In the genomic region with DNA sequence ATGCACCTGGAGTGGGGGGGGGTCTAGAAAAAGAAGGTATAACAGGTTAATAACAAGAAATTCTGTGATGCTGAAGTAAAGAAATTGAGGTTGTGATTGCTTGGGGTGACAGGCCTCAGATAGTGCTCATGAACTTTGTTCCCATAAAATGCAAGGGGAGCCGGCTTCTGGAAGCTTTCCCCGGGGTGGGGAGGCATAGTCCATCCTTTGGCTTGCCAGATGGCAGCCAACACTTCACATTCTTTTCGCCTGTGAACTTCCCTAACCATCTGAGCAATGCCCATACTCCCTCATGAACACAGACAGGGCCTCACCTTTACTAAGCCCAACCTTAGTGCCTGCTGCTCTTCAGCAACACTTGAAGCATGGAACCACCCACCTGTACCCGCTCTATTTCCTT, we compare ENCODE assay signal across 14 mouse cellular contexts.
"Had no signal": no experiment of that assay in that cellular context is flagged by ENCODE, and none has a peak within 500 bp of the region (broad histone marks: within the 10 kb centered on the region; RNA-seq: fewer than 3 reads in every experiment).

No protein-coding gene starts in this region.

- H3K4me3 ChIP-seq: limb, embryonic 13.5 days; liver, embryonic 12.5 days; lung, embryonic 15.5 days; megakaryocyte, embryonic 14.5 days; midbrain, embryonic 15.5 days; neural tube, embryonic 12.5 days; stomach, embryonic 15.5 days had no signal

- H3K27ac ChIP-seq: hindbrain, postnatal 0 days; limb, embryonic 13.5 days; liver, embryonic 12.5 days; lung, embryonic 15.5 days; macrophage; midbrain, embryonic 15.5 days; neural tube, embryonic 12.5 days; stomach, embryonic 15.5 days had no signal

- H3K4me2 ChIP-seq: limb, embryonic 13.5 days; liver, embryonic 12.5 days; lung, embryonic 15.5 days; midbrain, embryonic 11.5 days; midbrain, embryonic 15.5 days; neural tube, embryonic 12.5 days; stomach, embryonic 15.5 days had no signal

- ATAC-seq: hindbrain, postnatal 0 days; liver, embryonic 12.5 days; midbrain, embryonic 15.5 days had no signal

- H3K4me1 ChIP-seq: limb, embryonic 13.5 days; liver, embryonic 12.5 days; lung, embryonic 15.5 days; midbrain, embryonic 15.5 days; neural tube, embryonic 12.5 days; stomach, embryonic 15.5 days had no signal

- H3K9ac ChIP-seq: limb, embryonic 13.5 days; liver, embryonic 12.5 days; lung, embryonic 15.5 days; midbrain, embryonic 15.5 days; neural tube, embryonic 12.5 days; stomach, embryonic 15.5 days had no signal

- H3K9me3 ChIP-seq: limb, embryonic 13.5 days; liver, embryonic 12.5 days; lung, embryonic 15.5 days; megakaryocyte, embryonic 14.5 days; midbrain, embryonic 15.5 days; neural tube, embryonic 12.5 days; stomach, embryonic 15.5 days had no signal

- DNase-seq: left cerebral cortex, postnatal 4 days; lung, postnatal 14 days; right cerebral cortex, postnatal 4 days; thymus, postnatal 36 days had no signal

- H3K36me3 ChIP-seq: limb, embryonic 13.5 days; liver, embryonic 12.5 days; lung, embryonic 15.5 days; midbrain, embryonic 15.5 days; neural tube, embryonic 12.5 days; stomach, embryonic 15.5 days had no signal

- H3K27me3 ChIP-seq: limb, embryonic 13.5 days; liver, embryonic 12.5 days; lung, embryonic 15.5 days; megakaryocyte, embryonic 14.5 days; midbrain, embryonic 15.5 days; neural tube, embryonic 12.5 days; stomach, embryonic 15.5 days had no signal
